28 mouse cellular contexts compared by ENCODE assay signal in genomic region chr19:11816706-11817105, GRCm38 (mm10). TPM values are rescaled to one million over a fixed set of nuclear protein-coding genes. Genes with fewer than 3 reads are reported as not detected.
DNase-seq lines count a peak whose midpoint lies in the region; ATAC-seq lines count a peak whose summit lies in the region.
"Had no signal": no experiment of that assay in that cellular context is flagged by ENCODE, and none has a peak within 500 bp of the region (broad histone marks: within the 10 kb centered on the region; RNA-seq: fewer than 3 reads in every experiment).

No protein-coding gene starts in this region.

- peak overlapping the region; percentile 69; the same call in 1 of the 2 replicates for H3K4me2 ChIP-seq in midbrain, embryonic 13.5 days (replicated peaks)
- H3K4me2 ChIP-seq: liver, embryonic 12.5 days had no signal

- H3K9me3 ChIP-seq in heart, embryonic 10.5 days = no peaks in the 10 kb centered on the region
- H3K9me3 ChIP-seq in midbrain, embryonic 13.5 days = no peaks in the 10 kb centered on the region
- H3K9me3 ChIP-seq: hindbrain, embryonic 10.5 days; liver, embryonic 12.5 days had no signal

- no peak for DNase-seq in heart, embryonic 10.5 days (ENCODE audit: low spot score)
- no peak for DNase-seq in heart, adult 8-10 months (ENCODE audit: low spot score)
- peak; percentile 16 for DNase-seq in testis, postnatal 14 days (ENCODE audit: low spot score)
- no peak for DNase-seq in testis, postnatal 10 days (ENCODE audit: low spot score)
- DNase-seq in yolk sac, embryonic 10.5 days (ENCODE audit: low spot score) = peak; percentile 53
- DNase-seq in adrenal gland, adult 18-20 months (ENCODE audit: low spot score in 2 of 2) = no peak
- DNase-seq in cerebellum, adult 11-12 months = no peak
- DNase-seq: cerebellum, adult 9-10 months; gastrocnemius, postnatal 36 days; lung, embryonic 14.5 days; lung, postnatal 4 days; right cerebral cortex, postnatal 4 days; thymus, adult 2 months had no signal

- peaks cover 46% of the 10 kb centered on the region for H3K4me1 ChIP-seq in heart, embryonic 10.5 days
- H3K4me1 ChIP-seq in midbrain, embryonic 13.5 days (replicated peaks) = peaks cover 58% of the 10 kb centered on the region

- 0 out of 2 replicates have a peak, but pooled peaks cover 12% of the 10 kb centered on the region for H3K27me3 ChIP-seq in heart, embryonic 10.5 days (ENCODE audit: insufficient read depth, poor library complexity, severe bottlenecking)
- peaks cover 22% of the 10 kb centered on the region for H3K27me3 ChIP-seq in midbrain, embryonic 13.5 days

- 29% methylated on average over 6 of the region's 6 CpGs for WGBS in heart, embryonic 10.5 days
- 51% methylated on average over 6 of the region's 6 CpGs for WGBS in midbrain, embryonic 13.5 days

- no peak for ATAC-seq in midbrain, embryonic 13.5 days
- ATAC-seq: forebrain, embryonic 14.5 days; hindbrain, postnatal 0 days; liver, embryonic 12.5 days had no signal

- 0 out of 2 replicates have a peak overlapping the region, but pooled peaks have one; percentile 8 for H3K4me3 ChIP-seq in heart, embryonic 10.5 days
- no peak overlapping the region for H3K4me3 ChIP-seq in midbrain, embryonic 13.5 days (replicated peaks)
- H3K4me3 ChIP-seq: erythroblast, embryonic 14.5 days; liver, embryonic 12.5 days had no signal

- no peak overlapping the region for H3K9ac ChIP-seq in midbrain, embryonic 13.5 days (replicated peaks)
- H3K9ac ChIP-seq: liver, embryonic 12.5 days; lung, embryonic 14.5 days had no signal

- no peak overlapping the region for H3K27ac ChIP-seq in heart, embryonic 10.5 days
- H3K27ac ChIP-seq in midbrain, embryonic 13.5 days = no peak overlapping the region
- H3K27ac ChIP-seq: hindbrain, embryonic 10.5 days; hindbrain, postnatal 0 days; liver, embryonic 12.5 days had no signal

- H3K36me3 ChIP-seq in heart, embryonic 10.5 days = no peaks in the 10 kb centered on the region
- no peaks in the 10 kb centered on the region for H3K36me3 ChIP-seq in midbrain, embryonic 13.5 days
- H3K36me3 ChIP-seq: hindbrain, embryonic 10.5 days; liver, embryonic 12.5 days had no signal

RNA-seq across cellular contexts. Expression of gene Stx3, which starts 2.5 kb away (rescaled TPM):
- 7.5 and 11.6 TPM in 2 replicates for polyA plus RNA-seq in heart, embryonic 10.5 days (2016; fragmentation: Nextera tagmentation; extraction: Ambion mirVana)
- total RNA-seq in heart, adult 8-10 months (2022) = 1 to 10 TPM; 3.0 to 5.4 (median 3.4) TPM
- polyA plus RNA-seq in midbrain, embryonic 13.5 days (2015; fragmentation: Nextera tagmentation; extraction: Ambion mirVana) = 20.7 and 24.1 TPM in 2 replicates
- 1 to 10 TPM; 6.9 to 9.5 TPM for total RNA-seq in adrenal gland, adult 18-20 months (2021)
- polyA plus RNA-seq: erythroblast, embryonic 14.5 days had no signal

RNA-seq across cellular contexts. Expression of gene Olfr1417, which starts 22.3 kb away (rescaled TPM):
- not detected in 2 replicates for polyA plus RNA-seq in heart, embryonic 10.5 days (2016; fragmentation: Nextera tagmentation; extraction: Ambion mirVana)
- total RNA-seq in heart, adult 8-10 months (2022) = not detected
- not detected in 2 replicates for polyA plus RNA-seq in midbrain, embryonic 13.5 days (2015; fragmentation: Nextera tagmentation; extraction: Ambion mirVana)
- not detected for total RNA-seq in adrenal gland, adult 18-20 months (2021)
- total RNA-seq: adrenal gland, postnatal 4 days; gastrocnemius, postnatal 36 days; hindbrain, postnatal 0 days; layer of hippocampus, postnatal 10 days; MEL had no signal
- polyA plus RNA-seq: cortical plate, adult 2 months; embryonic facial prominence, embryonic 11.5 days; erythroblast, embryonic 14.5 days; forebrain, embryonic 14.5 days; heart, postnatal 0 days; hindbrain, embryonic 10.5 days; large intestine, adult 2 months; limb, embryonic 11.5 days; liver, embryonic 12.5 days; lung, embryonic 14.5 days; thymus, adult 2 months had no signal

RNA-seq across cellular contexts. Expression of gene Olfr1418, which starts 44.2 kb away (rescaled TPM):
- not detected in 2 replicates for polyA plus RNA-seq in heart, embryonic 10.5 days (2016; fragmentation: Nextera tagmentation; extraction: Ambion mirVana)
- not detected for total RNA-seq in heart, adult 8-10 months (2022)
- not detected in 2 replicates for polyA plus RNA-seq in midbrain, embryonic 13.5 days (2015; fragmentation: Nextera tagmentation; extraction: Ambion mirVana)
- not detected for total RNA-seq in adrenal gland, adult 18-20 months (2021)
- total RNA-seq: adrenal gland, postnatal 4 days; gastrocnemius, postnatal 36 days; hindbrain, postnatal 0 days; layer of hippocampus, postnatal 10 days; MEL had no signal
- polyA plus RNA-seq: cortical plate, adult 2 months; embryonic facial prominence, embryonic 11.5 days; erythroblast, embryonic 14.5 days; forebrain, embryonic 14.5 days; heart, postnatal 0 days; hindbrain, embryonic 10.5 days; hindbrain, postnatal 0 days; large intestine, adult 2 months; limb, embryonic 11.5 days; liver, embryonic 12.5 days; lung, embryonic 14.5 days; thymus, adult 2 months; urinary bladder, adult 2 months had no signal

RNA-seq across cellular contexts. Expression of gene Mrpl16, which starts 46.5 kb away (rescaled TPM):
- polyA plus RNA-seq in heart, embryonic 10.5 days (2016; fragmentation: Nextera tagmentation; extraction: Ambion mirVana) = 73.0 and 74.7 TPM in 2 replicates
- total RNA-seq in heart, adult 8-10 months (2022) = 100 to 1,000 TPM; 105 to 122 (median 115) TPM
- 42.8 and 47.4 TPM in 2 replicates for polyA plus RNA-seq in midbrain, embryonic 13.5 days (2015; fragmentation: Nextera tagmentation; extraction: Ambion mirVana)
- total RNA-seq in adrenal gland, adult 18-20 months (2021) = 10 to 100 TPM; 63.6 to 72.3 TPM

RNA-seq across cellular contexts. Expression of gene Olfr1419, which starts 58.2 kb away (rescaled TPM):
- not detected in 2 replicates for polyA plus RNA-seq in heart, embryonic 10.5 days (2016; fragmentation: Nextera tagmentation; extraction: Ambion mirVana)
- not detected for total RNA-seq in heart, adult 8-10 months (2022)
- not detected in 2 replicates for polyA plus RNA-seq in midbrain, embryonic 13.5 days (2015; fragmentation: Nextera tagmentation; extraction: Ambion mirVana)
- not detected for total RNA-seq in adrenal gland, adult 18-20 months (2021)
- total RNA-seq: adrenal gland, postnatal 4 days; gastrocnemius, postnatal 36 days; hindbrain, postnatal 0 days; layer of hippocampus, postnatal 10 days; MEL had no signal
- polyA plus RNA-seq: embryonic facial prominence, embryonic 11.5 days; erythroblast, embryonic 14.5 days; forebrain, embryonic 14.5 days; heart, postnatal 0 days; hindbrain, embryonic 10.5 days; hindbrain, postnatal 0 days; large intestine, adult 2 months; limb, embryonic 11.5 days; liver, embryonic 12.5 days; lung, embryonic 14.5 days; thymus, adult 2 months had no signal

Comparison
In these comparisons a context has a peak if more than half of its experiments do, and no peak if none do; other contexts are left out.
1. DNase-seq: peak in testis, postnatal 14 days (single experiment) and yolk sac, embryonic 10.5 days (single experiment); none in heart, embryonic 10.5 days (single experiment), heart, adult 8-10 months (single experiment), testis, postnatal 10 days (single experiment), adrenal gland, adult 18-20 months (0 of 2) and cerebellum, adult 11-12 months (single experiment).